Comparison of ENCODE assay signal across 9 mouse cellular contexts in genomic region chr19:25360571-25361029, GRCm38 (mm10).
DNase-seq lines count a peak whose midpoint lies in the region; ATAC-seq and TF ChIP-seq lines count a peak whose summit lies in the region.
"Had no signal": no experiment of that assay in that cellular context is flagged by ENCODE, and none has a peak within 500 bp of the region (broad histone marks: within the 10 kb centered on the region; RNA-seq: fewer than 3 reads in every experiment).

No protein-coding gene starts in this region.

- no peak for DNase-seq in limb, embryonic 10.5 days (ENCODE audit: low spot score)
- DNase-seq in embryonic facial prominence, embryonic 10.5 days (ENCODE audit: low spot score): peak; percentile 52
- DNase-seq in thymus, postnatal 0 days (ENCODE audit: low spot score): peak; percentile 69
- DNase-seq in urinary bladder, postnatal 4 days (ENCODE audit: low spot score in 2 of 2): no peak
- DNase-seq in layer of hippocampus, adult 9-10 months (ENCODE audit: low spot score): no peak
- no peak for DNase-seq in cerebellum, postnatal 25 days

- peak; percentile 29; the same call in 1 of the 2 replicates for TF ChIP-seq CTCF in intestine, postnatal 0 days (IDR thresholded peaks at IDR 0.05; ENCODE audit: low read depth)

- no peak overlapping the region for H3K27ac ChIP-seq in limb, embryonic 15.5 days
- no peak overlapping the region for H3K27ac ChIP-seq in limb, embryonic 10.5 days
- 0 out of 2 replicates have a peak overlapping the region, but pooled peaks have one; percentile 36 for H3K27ac ChIP-seq in embryonic facial prominence, embryonic 10.5 days (replicated peaks)
- H3K27ac ChIP-seq in intestine, postnatal 0 days (ENCODE audit: low read depth, low read length): no peak overlapping the region
- H3K27ac ChIP-seq: embryonic facial prominence, embryonic 13.5 days had no signal

- H3K27me3 ChIP-seq in limb, embryonic 15.5 days: no peaks in the 10 kb centered on the region
- no peaks in the 10 kb centered on the region for H3K27me3 ChIP-seq in limb, embryonic 10.5 days (ENCODE audit: low read depth, poor library complexity, severe bottlenecking)
- no peaks in the 10 kb centered on the region; the same call in 1 of the 2 replicates for H3K27me3 ChIP-seq in embryonic facial prominence, embryonic 10.5 days (replicated peaks; ENCODE audit: low read depth, poor library complexity, severe bottlenecking)
- no peaks in the 10 kb centered on the region for H3K27me3 ChIP-seq in intestine, postnatal 0 days (replicated peaks; ENCODE audit: control insufficient read depth, insufficient read depth, low read length)
- H3K27me3 ChIP-seq: embryonic facial prominence, embryonic 13.5 days had no signal

- H3K36me3 ChIP-seq in limb, embryonic 15.5 days: no peaks in the 10 kb centered on the region
- H3K36me3 ChIP-seq in limb, embryonic 10.5 days: no peaks in the 10 kb centered on the region
- no peaks in the 10 kb centered on the region for H3K36me3 ChIP-seq in embryonic facial prominence, embryonic 10.5 days (replicated peaks)
- H3K36me3 ChIP-seq in intestine, postnatal 0 days (ENCODE audit: control insufficient read depth, insufficient read depth): no peaks in the 10 kb centered on the region; the same call in 1 of the 2 replicates
- H3K36me3 ChIP-seq: embryonic facial prominence, embryonic 13.5 days had no signal

- WGBS in limb, embryonic 15.5 days: 30% methylated on average over 9 of the region's 9 CpGs
- 36% methylated on average over 9 of the region's 9 CpGs for WGBS in limb, embryonic 10.5 days
- 31% methylated on average over 9 of the region's 9 CpGs for WGBS in embryonic facial prominence, embryonic 10.5 days
- WGBS in intestine, postnatal 0 days: 60% methylated on average over 9 of the region's 9 CpGs

- H3K4me3 ChIP-seq in limb, embryonic 15.5 days: no peak overlapping the region
- H3K4me3 ChIP-seq in limb, embryonic 10.5 days: no peak overlapping the region
- H3K4me3 ChIP-seq in embryonic facial prominence, embryonic 10.5 days: no peak overlapping the region
- H3K4me3 ChIP-seq in intestine, postnatal 0 days (ENCODE audit: low read depth, low read length): no peak overlapping the region
- H3K4me3 ChIP-seq: embryonic facial prominence, embryonic 13.5 days had no signal

- no peak overlapping the region for H3K4me2 ChIP-seq in limb, embryonic 15.5 days
- H3K4me2 ChIP-seq in intestine, postnatal 0 days (replicated peaks; ENCODE audit: low read depth): no peak overlapping the region
- H3K4me2 ChIP-seq: embryonic facial prominence, embryonic 13.5 days had no signal

- ATAC-seq in limb, embryonic 15.5 days (ENCODE audit: insufficient number of reproducible peaks, low FRiP score, low TSS enrichment, low read depth): 0 out of 2 replicates have a peak, but pooled peaks have one; percentile 16
- ATAC-seq in intestine, postnatal 0 days: no peak

- H3K9me3 ChIP-seq in limb, embryonic 15.5 days: no peaks in the 10 kb centered on the region
- no peaks in the 10 kb centered on the region for H3K9me3 ChIP-seq in limb, embryonic 10.5 days (replicated peaks)
- H3K9me3 ChIP-seq in embryonic facial prominence, embryonic 10.5 days: no peaks in the 10 kb centered on the region
- no peaks in the 10 kb centered on the region for H3K9me3 ChIP-seq in intestine, postnatal 0 days (ENCODE audit: control insufficient read depth)
- H3K9me3 ChIP-seq: embryonic facial prominence, embryonic 13.5 days had no signal

- H3K4me1 ChIP-seq in limb, embryonic 15.5 days: peaks cover 31% of the 10 kb centered on the region
- peaks cover 41% of the 10 kb centered on the region for H3K4me1 ChIP-seq in limb, embryonic 10.5 days
- peaks cover 46% of the 10 kb centered on the region for H3K4me1 ChIP-seq in embryonic facial prominence, embryonic 10.5 days
- H3K4me1 ChIP-seq in intestine, postnatal 0 days (replicated peaks; ENCODE audit: control insufficient read depth, insufficient read depth, low read length): no peaks in the 10 kb centered on the region

- H3K9ac ChIP-seq in limb, embryonic 15.5 days: no peak overlapping the region
- no peak overlapping the region for H3K9ac ChIP-seq in intestine, postnatal 0 days (ENCODE audit: low read depth, low read length)
- H3K9ac ChIP-seq: embryonic facial prominence, embryonic 13.5 days had no signal

Comparison
In these comparisons a context has a peak if more than half of its experiments do, and no peak if none do; other contexts are left out.
1. DNase-seq: peak in embryonic facial prominence, embryonic 10.5 days (single experiment) and thymus, postnatal 0 days (single experiment); none in limb, embryonic 10.5 days (single experiment), urinary bladder, postnatal 4 days (0 of 2), layer of hippocampus, adult 9-10 months (single experiment) and cerebellum, postnatal 25 days (0 of 2).